Mouse (Mus musculus): ENCODE data around the gene Fam234b.

Gene Fam234b

DNA sequence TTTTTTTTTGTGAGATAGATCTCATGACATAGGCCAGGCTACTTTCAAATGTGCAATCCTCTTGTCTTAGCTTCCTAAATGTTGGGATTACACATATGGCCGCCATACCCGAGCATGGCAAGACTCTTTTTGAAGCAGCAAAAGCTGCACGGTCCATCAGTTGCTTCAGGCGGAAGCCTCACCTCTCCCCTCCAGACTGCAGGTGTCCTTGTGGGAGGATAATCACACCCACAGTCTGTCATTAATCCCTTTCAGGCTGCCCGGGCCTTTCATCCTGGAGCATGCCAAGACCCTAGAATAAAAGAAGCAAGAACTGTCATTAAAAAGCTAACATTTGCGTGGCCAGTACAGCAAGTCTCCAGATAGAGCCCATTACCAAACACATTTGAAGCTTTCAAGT, 71.8 kb downstream of the Fam234b start:
- DNase-seq (ENCODE audit: low spot score), result no peak

- DNase-seq (ENCODE audit: low spot score), result no peak
These were observed 74.0 kb downstream of the Fam234b start for GRCm38 (mm10) chr6:135271761-135272160.

GRCm38 (mm10) chr6:135273066-135273465, 75.3 kb downstream of the Fam234b start:
- no peak for DNase-seq (ENCODE audit: low spot score)

DNA sequence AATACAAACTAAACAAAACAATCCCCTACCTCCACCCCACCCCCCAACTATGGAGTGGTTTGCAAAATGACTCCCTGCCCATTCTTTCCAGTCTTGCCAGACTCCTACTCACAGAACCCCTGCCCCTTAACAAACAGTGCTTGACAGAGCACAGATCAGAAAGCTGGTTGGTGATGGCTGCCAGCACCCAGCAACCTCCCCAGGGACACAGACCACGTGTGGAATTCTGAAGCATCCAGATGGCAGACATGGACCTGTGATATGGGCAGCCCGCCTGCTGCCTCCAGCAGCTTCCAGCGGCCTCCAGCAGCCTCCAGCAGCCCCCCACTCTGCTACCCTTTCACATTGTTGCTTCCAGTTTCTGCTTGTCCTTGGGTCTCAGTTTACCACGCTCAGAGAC, 77.5 kb downstream of the Fam234b start:
- DNase-seq (ENCODE audit: low spot score), result no peak

- no peak for DNase-seq (ENCODE audit: low spot score)
These were observed 78.9 kb downstream of the Fam234b start for GRCm38 (mm10) chr6:135276474-135277295.

GRCm38 (mm10) chr6:135278302-135278701, 80.5 kb downstream of the Fam234b start:
- DNase-seq (ENCODE audit: low spot score), result no peak

- no peak for DNase-seq (ENCODE audit: low spot score)
These were observed 81.5 kb downstream of the Fam234b start for GRCm38 (mm10) chr6:135279286-135279685.

- DNase-seq (ENCODE audit: low spot score), result no peak
These were observed 82.1 kb downstream of the Fam234b start for GRCm38 (mm10) chr6:135279856-135280255.

GRCm38 (mm10) chr6:135292391-135292790, 94.6 kb downstream of the Fam234b start:
- DNase-seq (ENCODE audit: low spot score), result no peak

DNA sequence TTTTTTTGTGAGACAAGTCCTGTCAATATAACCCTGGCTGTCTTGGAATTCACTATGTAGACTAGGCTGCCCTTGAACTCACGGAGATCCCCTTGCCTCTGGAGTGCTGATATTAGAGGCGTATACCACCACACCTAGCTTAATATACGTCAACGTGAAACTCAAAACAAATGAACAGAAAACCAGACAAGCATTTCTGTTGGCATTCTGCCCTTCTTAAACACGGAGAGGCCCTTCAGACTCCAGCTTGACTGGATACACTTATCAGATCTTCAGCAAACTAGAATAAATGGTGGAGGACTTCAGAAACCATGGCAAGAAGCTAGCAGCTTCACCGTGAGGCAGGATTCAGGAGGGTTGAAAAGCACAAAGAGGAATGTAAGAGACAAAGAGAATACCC, 96.4 kb downstream of the Fam234b start:
- no peak for DNase-seq (ENCODE audit: low spot score)
